In the genomic region with DNA sequence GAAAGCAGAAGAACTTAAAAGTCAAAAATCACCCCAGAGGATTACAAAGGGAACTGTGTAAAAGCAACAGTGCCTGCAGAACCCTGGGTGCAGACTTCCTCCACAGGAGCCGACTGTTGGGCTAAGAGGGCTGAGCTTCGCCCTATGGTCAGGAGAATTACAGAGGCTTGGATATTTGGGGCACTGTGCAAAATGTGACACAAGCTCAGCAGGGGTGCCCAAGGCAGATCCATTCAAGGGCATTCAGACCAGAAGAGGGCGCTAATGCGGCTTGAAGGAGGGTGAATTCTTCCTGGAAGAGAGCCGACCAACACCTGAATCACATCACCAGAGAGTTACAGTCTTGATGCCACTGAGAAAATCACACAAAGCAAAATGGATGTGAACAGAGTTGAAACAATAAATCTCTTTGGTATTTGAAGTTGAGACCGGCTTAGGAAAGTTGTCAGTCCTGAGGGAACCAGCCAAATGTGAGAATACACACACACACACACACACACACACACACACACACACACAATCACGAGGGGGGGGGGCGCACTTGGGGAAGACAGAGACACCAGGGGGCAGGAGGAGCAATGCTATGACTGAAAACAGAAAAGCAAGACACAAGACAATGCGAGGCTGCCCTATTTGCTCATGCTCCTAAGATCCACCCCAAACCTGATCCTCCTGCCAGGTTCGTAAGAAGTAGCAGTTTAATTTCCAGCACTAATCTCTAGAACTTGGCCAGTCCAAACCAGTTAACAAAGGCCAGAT, we compare ENCODE assay signal across 8 mouse cellular contexts. TPM values are rescaled to one million over a fixed set of nuclear protein-coding genes. Genes with fewer than 3 reads are reported as not detected.
DNase-seq lines count a peak whose midpoint lies in the region; ATAC-seq and TF ChIP-seq lines count a peak whose summit lies in the region.

No protein-coding gene starts in this region.

- H3K4me1 ChIP-seq in forebrain, embryonic 10.5 days: no peaks in the 10 kb centered on the region
- H3K4me1 ChIP-seq in forebrain, embryonic 13.5 days: no peaks in the 10 kb centered on the region
- H3K4me1 ChIP-seq in embryonic fibroblast, embryonic 13.5 days (ENCODE audit: control insufficient read depth, insufficient read depth, low read length): peaks cover 30% of the 10 kb centered on the region
- H3K4me1 ChIP-seq in kidney, postnatal 0 days (replicated peaks; ENCODE audit: insufficient read depth, low read length): no peaks in the 10 kb centered on the region

- 0 out of 2 replicates have a peak, but pooled peaks cover 11% of the 10 kb centered on the region for H3K36me3 ChIP-seq in forebrain, embryonic 10.5 days (replicated peaks)
- H3K36me3 ChIP-seq in forebrain, embryonic 13.5 days (ENCODE audit: poor library complexity, severe bottlenecking): peaks cover 10% of the 10 kb centered on the region; the same call in 1 of the 2 replicates
- peaks cover 7% of the 10 kb centered on the region for H3K36me3 ChIP-seq in kidney, postnatal 0 days (ENCODE audit: insufficient read depth, low read length)

- no peak overlapping the region for H3K4me2 ChIP-seq in forebrain, embryonic 13.5 days
- no peak overlapping the region for H3K4me2 ChIP-seq in kidney, postnatal 0 days (ENCODE audit: low read length)

- no peak for TF ChIP-seq POLR2A in embryonic fibroblast, embryonic 13.5 days (IDR thresholded peaks at IDR 0.05; ENCODE audit: low read depth, low read length)

- no peak for ATAC-seq in forebrain, embryonic 13.5 days
- ATAC-seq in kidney, postnatal 0 days (replicated peaks; ENCODE audit: low FRiP score, low read depth): no peak

- H3K9me3 ChIP-seq in forebrain, embryonic 10.5 days: no peaks in the 10 kb centered on the region
- no peaks in the 10 kb centered on the region for H3K9me3 ChIP-seq in forebrain, embryonic 13.5 days (replicated peaks)
- H3K9me3 ChIP-seq in kidney, postnatal 0 days (replicated peaks; ENCODE audit: low read length): no peaks in the 10 kb centered on the region

- no peak overlapping the region for H3K4me3 ChIP-seq in forebrain, embryonic 10.5 days
- H3K4me3 ChIP-seq in forebrain, embryonic 13.5 days: no peak overlapping the region
- no peak overlapping the region for H3K4me3 ChIP-seq in embryonic fibroblast, embryonic 13.5 days (ENCODE audit: insufficient read depth, low read length)
- H3K4me3 ChIP-seq in kidney, postnatal 0 days (replicated peaks; ENCODE audit: low read depth, low read length): no peak overlapping the region

- DNase-seq in forebrain, embryonic 10.5 days (ENCODE audit: extremely low spot score, low spot score): peak; percentile 32
- peak; percentile 70 for DNase-seq in A20 (ENCODE audit: low read depth, low spot score)
- DNase-seq in adrenal gland, postnatal 36 days: peak; percentile 72 to 80
- peak; percentile 83 for DNase-seq in kidney, postnatal 0 days (ENCODE audit: low spot score)
- DNase-seq in lung, postnatal 4 days: peak; percentile 53 to 78
- peak; percentile 45 to 80 for DNase-seq in spleen, postnatal 10 days (ENCODE audit: low spot score in 2 of 2)

- WGBS in forebrain, embryonic 10.5 days: 57% methylated on average over 10 of the region's 10 CpGs
- 53% methylated on average over 10 of the region's 10 CpGs for WGBS in forebrain, embryonic 13.5 days
- WGBS in kidney, postnatal 0 days: 51% methylated on average over 10 of the region's 10 CpGs

- no peaks in the 10 kb centered on the region for H3K27me3 ChIP-seq in forebrain, embryonic 10.5 days (ENCODE audit: poor library complexity, severe bottlenecking)
- H3K27me3 ChIP-seq in forebrain, embryonic 13.5 days: no peaks in the 10 kb centered on the region
- H3K27me3 ChIP-seq in kidney, postnatal 0 days (ENCODE audit: insufficient read depth, low read length): no peaks in the 10 kb centered on the region

- H3K27ac ChIP-seq in forebrain, embryonic 10.5 days: no peak overlapping the region
- no peak overlapping the region for H3K27ac ChIP-seq in forebrain, embryonic 13.5 days
- H3K27ac ChIP-seq in embryonic fibroblast, embryonic 13.5 days (ENCODE audit: insufficient read depth, low read length): peak overlapping the region; percentile 74; the same call in 1 of the 2 replicates
- H3K27ac ChIP-seq in kidney, postnatal 0 days: no peak overlapping the region

- TF ChIP-seq CTCF in embryonic fibroblast, embryonic 13.5 days (IDR thresholded peaks at IDR 0.05; ENCODE audit: borderline replicate concordance, insufficient read depth, low read length): 0 out of 2 replicates have a peak, but pooled peaks have one; percentile 15
- TF ChIP-seq CTCF in kidney, postnatal 0 days (IDR thresholded peaks at IDR 0.05; ENCODE audit: low read depth): peak; percentile 80

- H3K9ac ChIP-seq in forebrain, embryonic 13.5 days: no peak overlapping the region
- no peak overlapping the region for H3K9ac ChIP-seq in kidney, postnatal 0 days (ENCODE audit: low read depth, low read length)

RNA-seq across cellular contexts. Expression of a gene that starts 20.2 kb away (rescaled TPM):
- polyA plus RNA-seq in forebrain, embryonic 10.5 days (2016; fragmentation: Nextera tagmentation; extraction: Ambion mirVana): 6.6 and 7.7 TPM in 2 replicates
- polyA plus RNA-seq in forebrain, embryonic 13.5 days (2015; fragmentation: Nextera tagmentation; extraction: Ambion mirVana): 5.8 and 7.0 TPM in 2 replicates
- total RNA-seq in adrenal gland, postnatal 36 days (2021): 10 to 100 TPM in 1 of 2 experiments, 1 to 10 TPM in 1; 6.8 to 11.9 TPM
- 4.5 and 5.3 TPM in 2 replicates for polyA plus RNA-seq in embryonic fibroblast, embryonic 13.5 days (2011; ENCODE audit: insufficient read length, low read depth, missing spikeins)
- polyA plus RNA-seq in kidney, postnatal 0 days (2015; fragmentation: Nextera tagmentation; extraction: Ambion mirVana): 5.2 and 5.3 TPM in 2 replicates

RNA-seq across cellular contexts. Expression of a gene that starts 48.6 kb away (rescaled TPM):
- polyA plus RNA-seq in forebrain, embryonic 10.5 days (2016; fragmentation: Nextera tagmentation; extraction: Ambion mirVana): 3.6 and 4.0 TPM in 2 replicates
- polyA plus RNA-seq in forebrain, embryonic 13.5 days (2015; fragmentation: Nextera tagmentation; extraction: Ambion mirVana): 1.9 and 2.3 TPM in 2 replicates
- 10 to 100 TPM; 36.4 to 37.6 TPM for total RNA-seq in adrenal gland, postnatal 36 days (2021)
- 26.3 and 29.4 TPM in 2 replicates for polyA plus RNA-seq in embryonic fibroblast, embryonic 13.5 days (2011; ENCODE audit: insufficient read length, low read depth, missing spikeins)
- polyA plus RNA-seq in kidney, postnatal 0 days (2015; fragmentation: Nextera tagmentation; extraction: Ambion mirVana): 29.3 and 35.4 TPM in 2 replicates

Comparison
In these comparisons a context has a peak if more than half of its experiments do, and no peak if none do; other contexts are left out.
1. DNase-seq: peak in every context shown above with its lines; median percentile 83 in kidney, postnatal 0 days; 76 in adrenal gland, postnatal 36 days; 70 in A20; 66 in lung, postnatal 4 days; 62 in spleen, postnatal 10 days; 32 in forebrain, embryonic 10.5 days.